ENCODE assay signal across 8 mouse cellular contexts in the genomic region with DNA sequence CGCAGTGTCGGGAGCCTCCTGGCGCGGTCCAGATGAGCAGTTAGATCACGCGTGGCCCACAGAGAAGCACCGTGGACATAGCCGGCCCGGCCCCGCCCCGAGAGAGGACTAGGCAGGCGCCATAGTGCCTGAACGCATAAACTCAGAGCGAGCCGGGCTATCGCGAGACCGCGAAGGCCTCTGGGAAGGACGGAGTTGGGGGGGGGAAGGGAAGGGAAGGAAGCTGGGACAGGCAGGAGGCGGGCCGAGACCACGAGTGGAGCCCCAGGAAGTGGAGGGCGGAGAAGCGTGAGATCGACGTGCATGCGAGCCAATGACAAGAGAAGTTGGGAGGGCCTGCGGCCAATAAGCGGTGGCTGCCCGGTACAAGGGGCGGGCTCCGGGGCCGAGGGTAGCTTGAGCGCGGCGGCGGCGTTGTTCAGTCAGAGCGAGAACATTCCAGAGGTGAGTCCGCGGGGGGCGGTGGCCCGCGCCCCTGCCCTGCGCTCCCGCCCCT. TPM values are rescaled to one million over a fixed set of nuclear protein-coding genes. Genes with fewer than 3 reads are reported as not detected.
DNase-seq lines count a peak whose midpoint lies in the region; ATAC-seq lines count a peak whose summit lies in the region.

Gene Eif5, plus strand, starts transcription at position 221 of the 496 bp plus-strand sequence.

- peak within 1 kb of the TSS; percentile 99 for H3K9ac ChIP-seq in heart, embryonic 13.5 days
- peak within 1 kb of the TSS; percentile 100 for H3K9ac ChIP-seq in liver, embryonic 12.5 days
- peak within 1 kb of the TSS; percentile 97 for H3K9ac ChIP-seq in stomach, embryonic 15.5 days

- peak within 1 kb of the TSS; percentile 94 for H3K27ac ChIP-seq in brown adipose tissue, adult 24 weeks (replicated peaks; ENCODE audit: low read depth, low read length)
- H3K27ac ChIP-seq in heart, embryonic 13.5 days (replicated peaks) = peak within 1 kb of the TSS; percentile 98
- H3K27ac ChIP-seq in liver, embryonic 12.5 days = peak within 1 kb of the TSS; percentile 99
- H3K27ac ChIP-seq in stomach, embryonic 15.5 days = peak within 1 kb of the TSS; percentile 97

- H3K4me3 ChIP-seq in brown adipose tissue, adult 24 weeks (ENCODE audit: insufficient read depth, low read depth, low read length) = peak within 1 kb of the TSS; percentile 99
- H3K4me3 ChIP-seq in heart, embryonic 13.5 days = peak within 1 kb of the TSS; percentile 82
- peak within 1 kb of the TSS; percentile 100 for H3K4me3 ChIP-seq in liver, embryonic 12.5 days
- peak within 1 kb of the TSS; percentile 88 for H3K4me3 ChIP-seq in stomach, embryonic 15.5 days (replicated peaks)

- H3K27me3 ChIP-seq in heart, embryonic 13.5 days (replicated peaks) = no peaks in the 10 kb centered on the region
- H3K27me3 ChIP-seq in liver, embryonic 12.5 days (replicated peaks) = peaks cover 21% of the 10 kb centered on the region
- H3K27me3 ChIP-seq in stomach, embryonic 15.5 days (replicated peaks) = no peaks in the 10 kb centered on the region

- peak; percentile 99 for DNase-seq in CD4-positive, CD25-positive, alpha-beta regulatory T cell, adult 2 months (ENCODE audit: low read depth, low spot score)
- DNase-seq in fat pad, adult 2 months (ENCODE audit: extremely low read depth, low read depth, low spot score) = peak; percentile 80
- peak; percentile 99 for DNase-seq in kidney, postnatal 10 days
- peak; percentile 99 for DNase-seq in natural killer cell, adult 2 months (ENCODE audit: low spot score in 2 of 2)

- no peaks in the 10 kb centered on the region; the same call in 1 of the 2 replicates for H3K4me1 ChIP-seq in brown adipose tissue, adult 24 weeks (ENCODE audit: control insufficient read depth, insufficient read depth, insufficient read length, low read length)
- peaks cover 56% of the 10 kb centered on the region for H3K4me1 ChIP-seq in heart, embryonic 13.5 days
- peaks cover 63% of the 10 kb centered on the region for H3K4me1 ChIP-seq in liver, embryonic 12.5 days
- peaks cover 14% of the 10 kb centered on the region for H3K4me1 ChIP-seq in stomach, embryonic 15.5 days

- H3K36me3 ChIP-seq in heart, embryonic 13.5 days = peaks cover 40% of the 10 kb centered on the region
- H3K36me3 ChIP-seq in liver, embryonic 12.5 days = peaks cover 43% of the 10 kb centered on the region
- peaks cover 32% of the 10 kb centered on the region for H3K36me3 ChIP-seq in stomach, embryonic 15.5 days

- ATAC-seq in heart, embryonic 13.5 days (ENCODE audit: extremely low read depth, insufficient number of reproducible peaks, low FRiP score, low TSS enrichment) = peak; percentile 98
- peak; percentile 93 for ATAC-seq in liver, embryonic 12.5 days
- ATAC-seq in stomach, embryonic 15.5 days (ENCODE audit: insufficient read depth, low FRiP score, low read depth) = peak; percentile 99

- no peaks in the 10 kb centered on the region for H3K9me3 ChIP-seq in heart, embryonic 13.5 days
- H3K9me3 ChIP-seq in liver, embryonic 12.5 days (replicated peaks) = no peaks in the 10 kb centered on the region
- H3K9me3 ChIP-seq in stomach, embryonic 15.5 days = no peaks in the 10 kb centered on the region

- under 1% methylated on average over 46 of the region's 47 CpGs for WGBS in heart, embryonic 13.5 days
- 1% methylated on average over 42 of the region's 47 CpGs for WGBS in liver, embryonic 12.5 days (ENCODE audit: insufficient replicate concordance)
- WGBS in stomach, embryonic 15.5 days = 0% methylated on average over 39 of the region's 47 CpGs

- peak within 1 kb of the TSS; percentile 93 for H3K4me2 ChIP-seq in heart, embryonic 13.5 days
- H3K4me2 ChIP-seq in liver, embryonic 12.5 days = peak within 1 kb of the TSS; percentile 87
- H3K4me2 ChIP-seq in stomach, embryonic 15.5 days = peak within 1 kb of the TSS; percentile 66

RNA-seq across cellular contexts. Expression of gene Eif5, which starts in this region (rescaled TPM):
- 216 and 330 TPM in 2 replicates for polyA plus RNA-seq in brown adipose tissue, adult 24 weeks (2012; ENCODE audit: insufficient read depth, insufficient read length, missing spikeins)
- polyA plus RNA-seq in heart, embryonic 13.5 days (2015; fragmentation: Nextera tagmentation; extraction: Ambion mirVana) = 389 and 441 TPM in 2 replicates
- 664 and 670 TPM in 2 replicates for polyA plus RNA-seq in liver, embryonic 12.5 days (2016; fragmentation: Nextera tagmentation; extraction: Ambion mirVana)
- polyA plus RNA-seq in stomach, embryonic 15.5 days (2015; fragmentation: Nextera tagmentation; extraction: Ambion mirVana) = 575 TPM in 2 replicates

Comparison
In these comparisons a context has a peak if more than half of its experiments do, and no peak if none do; other contexts are left out.
1. Peak in every context shown above with its lines: DNase-seq, ATAC-seq, H3K4me3 ChIP-seq and H3K27ac ChIP-seq.